Mouse (Mus musculus) kidney, adult 9 months (tissue): ENCODE results near the gene Cep63.
A peak's percentile ranks its signal among the peaks of the same experiment; 100 is the strongest.

Experiments used
- DNase-seq: peaks from one replicate; pipeline ENCODE4 v3.0.0; 2022

Cep63 gene

DNA sequence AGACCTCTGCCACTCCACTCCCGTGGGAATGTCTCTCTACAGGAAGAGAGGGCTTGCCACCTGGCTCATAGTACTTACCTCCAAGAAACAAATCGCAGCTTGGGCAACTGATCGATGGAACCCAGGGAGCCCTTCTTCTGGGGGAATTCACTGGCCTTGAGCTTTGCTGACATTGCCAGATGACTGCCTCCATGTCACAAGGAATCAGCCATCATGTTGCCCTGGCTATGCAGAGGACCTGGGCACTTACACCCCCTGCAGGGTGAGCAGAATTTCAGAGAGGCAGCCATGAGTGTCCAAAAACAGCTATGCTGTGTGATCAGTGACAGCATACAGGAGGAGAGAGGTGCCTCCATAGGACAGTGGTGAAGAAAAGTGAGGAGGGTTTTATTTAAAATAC is 72.6 kb downstream of the Cep63 start:
- DNase-seq, result no peak

DNA sequence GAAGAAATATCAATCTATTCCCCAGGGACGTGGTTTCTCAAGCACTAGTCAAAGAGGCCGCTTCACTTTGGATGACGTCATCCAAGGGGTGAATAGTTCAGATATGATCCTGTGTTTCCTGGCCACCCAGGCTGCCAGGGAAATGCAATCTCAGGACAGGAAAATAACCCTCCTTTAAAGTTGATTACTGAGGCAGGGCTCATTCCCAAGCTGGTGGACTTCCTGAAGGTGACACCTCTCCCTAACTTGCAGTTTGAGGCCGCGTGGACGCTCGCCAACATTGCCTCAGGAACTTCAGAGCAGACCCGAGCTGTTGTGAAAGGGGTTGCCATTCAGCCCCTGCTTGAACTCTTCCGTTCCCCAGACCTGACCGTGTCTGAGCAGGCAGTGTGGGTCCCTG is 74.6 kb downstream of the Cep63 start:
- peak; percentile 44 for DNase-seq

DNA sequence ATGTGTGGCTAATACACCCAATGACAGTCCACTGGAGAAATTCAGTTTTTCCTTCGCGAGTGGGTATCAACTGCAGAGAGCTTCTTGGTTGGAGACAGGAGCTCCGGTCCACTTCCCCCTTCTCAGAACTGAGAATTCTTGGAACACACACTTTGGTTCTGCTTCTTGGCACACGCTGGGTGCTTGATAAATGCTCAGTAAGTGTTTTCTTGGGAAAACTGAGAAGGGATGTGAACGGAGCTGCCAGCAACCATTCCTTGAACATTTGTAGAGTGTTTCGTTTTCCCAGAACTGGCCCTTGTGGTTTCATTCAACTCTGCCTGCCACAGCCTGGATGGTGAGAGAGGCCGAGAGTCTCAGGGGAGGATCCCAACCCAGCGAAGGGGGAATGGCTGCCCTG is 77.1 kb downstream of the Cep63 start:
- DNase-seq, result no peak

DNA sequence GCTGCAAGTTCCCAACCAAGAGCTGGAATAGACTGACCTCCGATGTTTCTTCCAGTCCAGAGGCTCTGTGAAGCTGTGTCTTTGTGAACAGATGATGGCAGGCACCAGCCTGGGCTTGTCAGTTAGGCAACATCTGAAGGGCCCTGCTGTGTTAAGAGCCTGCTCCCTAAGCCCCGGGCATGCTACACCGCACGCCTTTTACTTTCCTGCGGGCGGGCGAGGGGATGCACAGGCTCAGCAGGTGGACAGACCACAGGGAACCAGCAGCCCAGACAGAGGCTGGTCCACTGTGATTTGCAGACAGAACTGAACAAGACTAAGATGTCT is 79.3 kb downstream of the Cep63 start:
- no peak for DNase-seq

DNA sequence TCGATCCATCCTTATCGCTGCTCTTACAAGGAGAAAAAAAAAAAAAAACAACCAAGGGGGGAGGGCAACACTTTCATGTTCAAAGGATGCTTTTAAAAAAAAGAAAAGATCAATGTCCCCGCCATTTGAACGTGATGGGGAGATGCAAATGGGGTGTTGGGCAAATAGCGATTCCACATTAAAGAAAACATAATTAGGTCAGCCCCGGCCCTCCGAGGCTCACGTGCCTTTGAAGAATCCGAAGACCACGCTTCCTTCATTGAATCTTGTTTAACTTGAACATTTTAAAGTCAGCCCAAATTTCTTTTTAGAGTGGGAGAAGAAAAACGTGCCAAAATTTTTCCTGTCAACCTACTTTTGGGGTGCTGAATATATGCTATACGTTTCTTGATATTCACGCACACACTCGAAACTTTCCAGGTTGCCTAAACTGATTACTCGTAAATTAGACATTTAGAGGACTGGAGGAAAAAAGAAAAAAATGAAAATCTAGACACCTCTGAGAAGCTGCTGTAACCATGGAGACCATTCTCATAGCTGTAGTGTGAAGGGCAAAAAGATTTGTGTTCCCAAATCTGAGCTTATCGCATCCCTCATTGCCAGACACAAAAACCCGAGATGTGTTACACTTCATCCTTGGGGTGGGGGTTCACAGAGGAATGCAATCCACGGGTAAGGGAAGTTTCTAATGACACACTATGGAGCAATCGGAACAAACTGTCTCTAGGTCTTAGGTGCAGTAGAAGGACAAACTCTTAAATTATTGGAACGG is 79.9 kb downstream of the Cep63 start:
- no peak for DNase-seq

DNA sequence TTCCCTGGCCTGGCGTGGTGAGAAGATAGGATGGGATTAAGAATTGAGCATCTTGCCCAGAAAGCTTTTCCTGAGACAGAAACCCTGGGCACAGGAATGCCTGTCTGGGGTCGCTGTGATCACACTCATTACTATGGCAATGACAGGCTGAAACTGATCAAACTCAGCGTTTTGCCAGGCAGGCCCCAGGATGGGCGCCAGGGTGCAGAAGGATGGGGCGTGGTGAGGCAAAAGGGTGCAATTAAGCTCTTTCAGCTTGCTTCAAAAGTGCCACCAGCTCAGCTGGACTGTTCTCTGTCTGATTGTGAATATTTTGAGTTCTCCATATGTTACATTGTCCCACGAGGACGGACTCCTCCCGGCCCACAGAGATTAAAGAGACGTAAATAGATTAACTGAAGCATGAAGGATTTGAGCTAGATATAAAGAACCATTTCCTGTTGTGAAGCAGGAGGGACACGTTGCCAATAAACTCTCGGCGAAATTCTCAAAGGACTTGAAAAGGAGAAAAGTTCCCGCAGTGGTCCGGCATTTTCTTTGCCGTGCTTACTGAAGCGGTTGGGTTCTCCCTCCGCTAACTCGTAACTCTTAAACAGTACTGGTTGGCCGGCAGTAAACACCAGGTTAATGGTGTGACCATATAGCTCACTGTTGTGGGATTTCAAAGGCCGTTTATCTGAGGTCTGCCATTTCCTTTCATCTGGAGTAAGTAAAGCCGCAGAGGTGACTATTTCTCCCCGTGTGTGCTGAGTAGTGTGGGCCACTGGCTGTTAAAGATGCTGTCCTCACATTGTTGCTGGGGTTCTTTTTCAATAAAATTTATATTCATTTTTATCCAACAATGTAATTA is 80.7 kb downstream of the Cep63 start:
- no peak for DNase-seq

DNA sequence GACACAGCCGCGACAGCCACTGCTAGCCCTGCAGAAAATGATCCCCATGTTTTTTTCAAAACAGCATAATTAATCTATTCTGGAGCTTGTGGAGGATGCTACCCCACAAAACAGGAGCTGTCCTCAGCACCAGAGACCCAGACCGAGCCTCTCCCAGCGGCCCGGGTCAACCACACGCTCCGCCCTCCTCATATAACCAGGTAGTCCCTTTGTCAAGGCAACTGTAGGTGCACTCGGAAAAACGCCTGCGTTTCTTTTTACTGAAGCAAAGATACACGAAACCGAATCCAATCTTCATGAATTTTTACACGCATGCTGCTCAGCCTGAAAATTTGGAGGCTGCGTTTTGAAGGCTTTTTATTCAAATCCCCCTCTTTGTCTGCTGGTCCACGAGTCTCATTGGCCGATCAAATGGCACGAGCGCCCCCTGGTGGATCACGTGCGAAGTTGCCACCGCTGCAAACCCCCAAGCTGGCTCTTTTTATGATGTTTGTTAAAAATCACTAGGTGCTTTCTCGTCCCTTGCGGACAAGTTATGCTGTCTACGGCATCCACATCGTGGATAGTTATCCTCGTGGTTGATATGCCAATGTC is 81.5 kb downstream of the Cep63 start:
- peak; percentile 74 for DNase-seq

DNA sequence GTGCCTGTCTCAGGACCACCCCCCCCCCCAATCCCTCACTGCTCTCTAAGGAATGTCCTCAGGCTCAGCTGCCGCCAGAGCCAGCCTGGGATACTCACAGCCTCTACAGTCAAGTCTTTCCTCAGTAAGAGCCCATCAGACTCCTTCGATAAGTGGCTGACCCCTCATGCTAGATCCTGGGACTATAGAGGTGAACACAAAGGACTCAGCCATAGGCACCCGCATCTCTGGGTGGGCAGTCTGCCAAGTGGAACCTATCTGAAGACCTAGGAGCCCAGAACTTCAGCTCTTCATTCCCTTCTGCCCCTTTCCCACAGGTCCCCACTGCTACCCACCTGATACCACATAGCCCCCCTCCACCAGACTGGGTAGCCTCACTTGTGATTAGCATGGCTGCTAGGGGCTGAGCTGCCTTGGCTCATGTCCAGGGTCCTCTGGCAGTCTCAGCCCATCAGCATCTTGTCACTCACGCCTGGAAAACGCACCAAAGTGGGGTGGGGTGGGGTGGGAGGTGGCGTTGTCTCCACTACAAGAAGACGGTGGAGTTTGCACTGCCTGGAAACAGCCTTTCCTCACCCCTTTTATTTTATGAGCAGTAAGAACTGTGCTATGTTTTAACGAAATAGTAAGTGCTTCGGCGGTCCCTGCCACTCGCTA is 82.1 kb downstream of the Cep63 start:
- DNase-seq, result no peak

DNA sequence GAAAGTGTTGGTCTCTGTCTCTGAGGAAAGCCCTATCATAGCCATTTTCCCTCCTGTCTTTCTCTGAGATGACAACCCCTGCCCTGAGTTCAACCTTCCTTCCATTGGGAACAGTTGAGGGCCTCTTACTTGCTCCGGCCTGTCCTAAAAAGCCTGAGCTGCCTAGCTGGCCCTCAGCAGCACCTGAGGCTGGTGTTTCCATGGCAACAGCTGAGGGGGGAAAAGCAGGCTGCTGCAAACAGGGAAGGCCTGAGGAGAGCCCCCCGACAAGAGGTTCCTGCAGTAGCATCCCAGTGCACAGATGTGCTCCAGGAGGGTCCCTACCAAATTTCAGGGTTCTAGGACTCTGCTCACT is 82.6 kb downstream of the Cep63 start:
- DNase-seq, result no peak

DNA sequence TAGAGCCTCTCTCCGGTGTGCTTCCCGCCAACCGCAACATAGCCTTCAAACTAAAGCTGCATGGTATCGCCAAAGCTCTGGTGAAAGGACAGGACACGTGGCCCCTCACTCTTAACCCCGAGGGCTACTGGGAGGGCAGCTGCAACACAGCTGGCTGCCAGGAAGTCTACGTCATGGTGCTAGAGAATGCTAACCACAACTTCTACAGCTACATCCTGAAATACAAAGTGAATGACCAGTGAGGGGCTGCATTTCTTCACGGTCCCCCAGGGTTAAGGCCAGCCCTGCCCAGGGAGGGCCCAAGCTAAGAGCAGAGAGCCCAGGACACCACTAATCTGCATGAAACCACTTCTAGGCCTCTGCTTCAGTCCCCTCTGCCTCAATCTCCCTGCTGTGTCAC is 83.8 kb downstream of the Cep63 start:
- no peak for DNase-seq

DNA sequence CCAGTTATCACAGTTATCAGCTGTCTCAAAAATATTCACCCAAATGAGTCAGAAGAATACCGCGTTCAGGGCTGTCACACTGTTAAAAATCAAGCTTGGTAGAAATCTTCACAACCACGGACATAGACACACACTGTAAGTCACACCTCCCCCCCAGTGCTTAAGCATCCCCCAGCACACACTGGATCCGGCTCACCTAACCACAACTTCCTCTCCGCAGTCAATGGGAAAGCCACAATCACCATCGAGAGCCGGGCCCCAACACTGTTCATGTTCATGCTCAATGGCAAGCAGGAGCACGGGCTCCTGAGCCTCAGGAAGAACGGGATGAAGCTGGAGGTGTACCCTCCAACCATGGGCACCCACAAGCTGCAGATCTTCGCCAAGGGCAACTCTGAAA is 84.7 kb downstream of the Cep63 start:
- no peak for DNase-seq

DNA sequence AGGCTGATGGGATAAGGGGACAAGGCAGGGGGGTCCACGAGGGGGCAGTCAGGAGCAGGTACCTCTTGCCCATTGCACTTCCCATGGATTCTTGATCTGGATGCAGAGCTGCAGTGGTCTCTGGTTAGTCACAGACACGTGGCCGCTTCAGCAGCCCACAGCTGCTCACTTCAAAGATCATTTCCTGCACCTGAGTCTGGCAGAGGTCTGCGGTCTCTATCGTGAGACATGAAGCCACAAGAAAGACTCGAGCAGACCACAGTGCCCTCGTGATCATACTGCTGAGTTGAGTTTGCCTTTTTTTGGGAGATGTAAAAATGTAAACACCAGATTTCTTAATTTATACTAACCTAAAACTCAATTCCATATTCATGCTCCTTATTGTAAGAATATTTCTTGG is 86.6 kb downstream of the Cep63 start:
- DNase-seq, result no peak

DNA sequence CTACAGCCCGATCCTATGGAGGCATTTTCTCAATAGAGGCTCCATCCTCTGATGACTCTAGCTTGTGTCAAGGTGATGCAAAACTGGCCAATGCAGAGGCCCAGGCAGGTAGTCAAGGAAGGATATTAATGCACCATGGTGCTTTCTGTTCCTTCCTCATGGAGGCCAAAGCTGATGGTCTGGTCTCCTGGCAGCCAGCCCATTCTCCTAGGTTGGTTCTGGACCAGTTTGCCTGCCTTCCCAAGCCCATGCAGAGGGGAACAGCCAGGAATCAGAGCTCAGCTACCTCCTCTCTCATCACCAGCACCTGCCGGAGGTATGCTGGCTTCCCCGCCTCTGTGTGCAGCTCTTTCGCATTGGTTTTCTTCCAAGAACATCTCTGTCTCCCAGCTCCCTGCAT is 89.4 kb downstream of the Cep63 start:
- DNase-seq, result no peak
